Mouse (Mus musculus): ENCODE data around the gene Gm43720.

Gene Gm43720

GRCm38 (mm10) chr5:138279585-138280424 is at the start of gene Gm43720, which contains the start of the genes Gpc2 and Stag3:
Gm43720 (minus strand) TSS chr5:138279958.
Gpc2 (minus strand) TSS chr5:138280005.
Stag3 (plus strand) TSS chr5:138280240.
- in situ Hi-C loops (cut with MboI, MseI) = no loop called here

DNA sequence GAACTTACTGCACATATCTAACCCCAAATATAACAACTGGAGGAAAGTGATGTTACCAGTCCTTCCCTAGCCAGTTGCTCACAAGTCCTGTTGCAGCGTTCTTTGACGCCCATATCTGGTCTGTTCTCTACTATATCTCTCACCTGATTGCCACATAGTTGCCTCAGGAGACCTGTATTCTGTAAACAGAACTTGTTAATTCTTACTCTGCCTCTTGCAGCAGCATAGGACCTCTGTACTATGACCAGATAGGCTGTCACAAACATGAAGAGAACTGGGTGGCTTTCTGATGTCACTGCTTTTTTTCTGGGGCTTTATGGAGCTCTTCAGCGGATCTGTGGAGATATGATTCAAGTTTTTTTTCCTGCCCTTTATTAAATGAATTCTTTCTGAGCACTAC is 33.0 kb upstream of the Gm43720 start:
- in situ Hi-C loops (cut with MboI, MseI) = no loop called here

GRCm38 (mm10) chr5:138299613-138300012 is 19.9 kb upstream of the Gm43720 start:
- in situ Hi-C loops (cut with MboI, MseI) = no loop called here

- in situ Hi-C loops (cut with MboI, MseI) = no loop called here
Measured at GRCm38 (mm10) chr5:138294158-138294557, 14.4 kb upstream of the Gm43720 start.

GRCm38 (mm10) chr5:138291638-138292037 is 11.9 kb upstream of the Gm43720 start:
- in situ Hi-C loops (cut with MboI, MseI) = no loop called here

- in situ Hi-C loops (cut with MboI, MseI) = no loop called here
Measured at GRCm38 (mm10) chr5:138287861-138288260, 8.1 kb upstream of the Gm43720 start.

DNA sequence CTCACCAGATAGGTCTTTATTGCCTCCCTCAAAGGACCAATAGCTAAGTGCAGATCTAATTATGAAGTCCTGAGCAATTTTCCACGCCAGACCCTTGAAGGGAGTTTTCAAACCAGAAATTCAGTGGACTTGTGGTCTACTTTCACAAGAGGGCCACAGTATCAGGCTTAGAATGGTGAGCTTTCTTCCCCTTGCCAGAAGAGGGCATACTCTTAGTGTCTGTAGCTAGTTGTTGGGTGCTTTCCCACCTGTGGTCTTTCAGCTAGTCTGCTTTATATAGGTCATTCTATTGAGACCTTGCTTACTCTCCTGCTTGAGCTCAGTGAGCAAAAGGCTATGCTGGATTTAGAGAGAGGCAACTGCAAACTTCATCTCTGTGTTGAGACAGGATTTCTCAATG is 3.8 kb upstream of the Gm43720 start:
- in situ Hi-C loops (cut with MboI, MseI) = no loop called here

GRCm38 (mm10) chr5:138281798-138282197 is 2.0 kb upstream of the Gm43720 start:
- in situ Hi-C loops (cut with MboI, MseI) = no loop called here

- in situ Hi-C loops (cut with MboI, MseI) = no loop called here
Measured at GRCm38 (mm10) chr5:138280829-138281228, 1.1 kb upstream of the Gm43720 start.

DNA sequence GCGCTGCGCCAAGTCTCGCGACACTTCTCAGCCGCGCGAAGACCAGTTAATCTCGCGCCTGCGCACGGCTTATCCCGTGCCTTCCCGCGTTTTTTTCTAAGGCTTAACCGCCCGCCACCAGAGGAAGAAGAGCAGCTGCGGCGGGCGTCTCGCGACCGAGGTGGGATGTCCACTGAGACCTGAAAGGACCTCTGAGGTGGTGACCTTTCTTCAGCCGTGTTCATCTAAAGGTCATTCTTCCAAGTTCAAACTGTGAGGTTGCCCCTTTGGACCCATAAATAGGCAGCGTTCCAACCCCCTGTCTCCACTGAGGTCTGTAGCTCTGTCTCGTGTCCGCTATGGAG is 639 bp upstream of the Gm43720 start:
- in situ Hi-C loops (cut with MboI, MseI) = no loop called here

DNA sequence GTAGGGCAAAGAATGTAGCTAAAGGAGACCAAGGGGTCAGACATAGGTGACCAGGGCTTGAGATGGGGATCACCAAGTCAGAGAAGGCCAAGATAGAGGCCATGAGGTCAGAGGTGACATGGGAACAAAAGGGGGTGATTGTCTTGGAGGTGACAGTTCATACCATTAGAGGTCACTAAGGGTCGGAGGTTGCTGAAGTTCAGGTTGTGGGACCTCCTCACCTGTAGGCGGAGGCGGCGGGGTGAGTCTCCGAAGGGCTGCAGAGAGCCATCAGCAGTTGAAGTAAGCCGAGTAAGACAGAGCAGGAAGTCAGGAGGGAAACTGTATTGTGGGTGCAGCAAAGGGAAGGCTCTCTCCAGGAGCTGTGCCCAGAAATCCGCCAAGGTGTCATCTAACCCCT is 1.8 kb downstream of the Gm43720 start:
- in situ Hi-C loops (cut with MboI, MseI) = no loop called here

- in situ Hi-C loops (cut with MboI, MseI) = no loop called here
Measured at GRCm38 (mm10) chr5:138275216-138276050, 4.3 kb downstream of the Gm43720 start.

GRCm38 (mm10) chr5:138274186-138274585 is 5.6 kb downstream of the Gm43720 start:
- in situ Hi-C loops (cut with MboI, MseI) = no loop called here

- in situ Hi-C loops (cut with MboI, MseI) = no loop called here
Measured at GRCm38 (mm10) chr5:138272409-138272923, 7.3 kb downstream of the Gm43720 start, which contains the start of gene Gal3st4. Gal3st4 (minus strand) TSS chr5:138272840.

- in situ Hi-C loops (cut with MboI, MseI) = no loop called here
Measured at GRCm38 (mm10) chr5:138271232-138271631, 8.5 kb downstream of the Gm43720 start.

DNA sequence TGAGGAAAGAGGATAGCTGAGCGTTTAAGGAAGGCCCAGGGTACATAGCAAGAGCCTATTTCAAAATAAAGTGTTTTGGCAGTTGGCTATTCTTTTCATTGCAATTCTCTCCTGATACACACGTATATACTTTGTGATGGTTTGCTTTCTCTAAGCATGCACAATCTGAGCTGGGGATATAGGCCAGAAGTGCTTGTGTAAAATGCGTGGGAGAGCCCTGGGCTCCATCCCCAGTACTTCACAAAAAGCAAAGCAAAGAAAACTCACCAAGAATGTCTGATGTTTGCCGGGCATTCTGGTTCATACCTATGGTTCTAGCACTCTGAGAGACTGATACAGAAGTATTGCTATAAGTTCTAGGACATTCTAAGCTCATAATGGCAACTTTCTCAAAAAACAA is 10.8 kb downstream of the Gm43720 start:
- in situ Hi-C loops (cut with MboI, MseI) = loop anchor here (10.0 kb wide), 1 partner anchor 1506 kb away; the partner anchor contains the start of gene Ints1

DNA sequence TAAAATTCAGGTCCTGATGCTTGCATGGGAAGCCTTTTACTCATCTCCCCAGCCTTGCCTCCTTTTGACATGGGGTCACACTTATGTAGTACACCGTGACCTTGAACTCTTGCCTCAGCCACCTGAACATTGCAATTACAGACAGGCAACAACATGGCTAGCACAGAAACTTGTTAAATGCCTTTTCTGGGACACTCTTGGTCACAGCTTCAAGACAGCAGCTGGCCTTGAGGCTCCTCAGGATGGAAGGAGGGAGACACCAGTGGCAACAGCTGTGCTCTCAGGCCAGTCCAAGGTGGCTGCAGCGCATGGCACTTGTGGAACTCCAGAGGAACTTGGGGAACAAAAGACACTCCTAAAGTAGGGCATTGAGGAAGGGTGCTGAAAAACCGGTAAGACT is 12.6 kb downstream of the Gm43720 start:
- in situ Hi-C loops (cut with MboI, MseI) = loop anchor here (10.0 kb wide), 1 partner anchor 1508 kb away; the partner anchor contains the start of gene Ints1

GRCm38 (mm10) chr5:138265712-138266111 is 14.0 kb downstream of the Gm43720 start:
- in situ Hi-C loops (cut with MboI, MseI) = loop anchor here (10.0 kb wide), 1 partner anchor 1509 kb away; the partner anchor contains the start of gene Ints1

DNA sequence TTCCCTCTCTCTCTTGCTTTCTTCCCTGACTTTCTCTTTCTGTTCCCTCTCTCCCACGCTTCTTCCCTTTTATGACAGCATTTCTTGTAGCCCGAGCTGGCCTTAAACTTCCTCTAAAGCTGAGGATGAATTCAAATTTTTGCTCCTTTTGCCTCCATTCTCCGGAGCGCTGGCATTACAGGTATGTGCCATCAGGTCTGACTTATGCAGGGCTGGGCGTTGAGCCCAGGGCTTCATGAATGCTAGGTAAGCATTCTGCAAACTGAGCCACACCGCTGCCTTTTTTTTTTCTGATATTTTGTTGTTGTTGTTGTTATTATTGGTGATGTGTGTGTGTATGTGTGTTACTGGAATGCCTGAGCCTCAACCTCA is 15.6 kb downstream of the Gm43720 start:
- in situ Hi-C loops (cut with MboI, MseI) = loop anchor here (10.0 kb wide), 1 partner anchor 1511 kb away; the partner anchor contains the start of gene Ints1

DNA sequence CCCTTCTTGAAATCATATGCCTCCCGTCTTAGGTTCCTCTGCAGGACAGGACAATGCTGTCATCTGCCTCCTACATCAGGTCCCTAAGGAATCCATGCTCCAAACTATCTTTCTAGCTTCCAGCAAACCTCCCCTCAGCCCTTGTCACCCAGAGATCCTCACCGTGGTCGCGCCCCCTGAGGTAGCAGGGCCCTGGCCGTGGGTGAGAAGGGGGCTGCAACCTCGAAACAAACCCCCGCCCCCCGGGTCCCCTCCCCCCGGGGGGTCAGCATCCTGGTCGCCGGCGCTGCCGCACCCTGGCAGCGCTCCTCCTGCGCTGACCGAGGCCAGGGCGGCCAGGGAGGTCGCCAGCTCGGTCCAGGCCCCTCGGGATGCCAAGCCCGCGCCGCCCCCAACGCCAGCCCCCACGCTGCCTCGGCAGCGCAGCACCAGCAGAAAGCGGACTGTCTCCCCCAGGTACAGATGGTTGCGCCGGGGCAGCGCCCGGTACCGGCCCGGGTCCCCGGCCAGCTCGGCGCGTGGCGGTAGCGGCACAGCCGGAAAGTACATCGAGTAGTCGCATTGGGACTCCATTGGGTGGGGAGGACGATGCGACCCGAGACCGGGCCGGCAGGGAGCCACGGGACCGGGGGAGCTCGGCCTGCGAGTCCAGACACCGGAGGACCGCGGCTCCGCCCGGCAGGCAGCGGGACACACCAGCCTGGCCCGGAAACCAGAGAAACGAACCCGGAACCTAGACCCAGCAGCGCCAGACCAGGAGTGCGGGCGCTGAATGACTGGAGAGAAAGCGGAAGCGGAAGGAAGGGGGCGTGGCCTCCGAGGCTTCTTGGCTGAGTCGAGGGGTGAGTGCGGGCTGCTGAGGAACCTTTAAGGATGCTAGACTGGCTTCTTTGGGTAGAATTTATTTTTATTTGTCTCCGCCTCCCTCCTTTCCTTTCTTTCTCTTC is 16.2 kb downstream of the Gm43720 start, which contains the start of gene BC037034:
TSS of gene BC037034 (minus strand) at position 774 of the 947 bp plus-strand sequence.
- in situ Hi-C loops (cut with MboI, MseI) = loop anchor here (10.0 kb wide), 1 partner anchor 1511 kb away; the partner anchor contains the start of gene Ints1

All from regulatory T cell (primary cell).